Mouse (Mus musculus): ENCODE data around the gene Olfr97. TPM values are rescaled to one million over a fixed set of nuclear protein-coding genes. Genes with fewer than 3 reads are reported as not detected.

Gene Olfr97
- polyA plus RNA-seq, 1 experiment from 2014 or later = not detected

GRCm38 (mm10) chr17:37190711-37191110 lies 46.4 kb downstream of the Olfr97 start:
- Histone ChIP-seq H3K4me3 (replicated peaks; ENCODE audit: low read depth, low read length) (no peak overlapping the region), H3K9me3 (replicated peaks; ENCODE audit: low read length) (no peaks in the 10 kb centered on the region), H3K9ac (ENCODE audit: low read depth, low read length) (no peak overlapping the region), H3K27ac (no peak overlapping the region), H3K4me1 (replicated peaks; ENCODE audit: insufficient read depth, low read length) (no peaks in the 10 kb centered on the region), H3K36me3 (ENCODE audit: insufficient read depth, low read length) (no peaks in the 10 kb centered on the region), H3K27me3 (ENCODE audit: insufficient read depth, low read length) (peaks cover 6% of the 10 kb centered on the region; the same call in 1 of the 2 replicates), H3K4me2 (ENCODE audit: low read length) (no peak overlapping the region)
- 53% methylated on average over 2 of the region's 2 CpGs for WGBS
- peak; percentile 57 for ATAC-seq (replicated peaks; ENCODE audit: low FRiP score, low read depth)
- DNase-seq (ENCODE audit: low spot score) = peak; percentile 77
- no peak for TF ChIP-seq CTCF (IDR thresholded peaks at IDR 0.05; ENCODE audit: low read depth)

GRCm38 (mm10) chr17:37185474-37185873 lies 51.7 kb downstream of the Olfr97 start:
- Histone ChIP-seq H3K9ac (ENCODE audit: low read depth, low read length) (no peak overlapping the region), H3K4me3 (replicated peaks; ENCODE audit: low read depth, low read length) (no peak overlapping the region), H3K4me2 (ENCODE audit: low read length) (no peak overlapping the region), H3K36me3 (ENCODE audit: insufficient read depth, low read length) (no peaks in the 10 kb centered on the region), H3K9me3 (replicated peaks; ENCODE audit: low read length) (no peaks in the 10 kb centered on the region), H3K4me1 (replicated peaks; ENCODE audit: insufficient read depth, low read length) (no peaks in the 10 kb centered on the region), H3K27me3 (ENCODE audit: insufficient read depth, low read length) (no peaks in the 10 kb centered on the region), H3K27ac (no peak overlapping the region)
- WGBS = 36% methylated on average over 6 of the region's 6 CpGs
- DNase-seq (ENCODE audit: low spot score) (no peak), ATAC-seq (replicated peaks; ENCODE audit: low FRiP score, low read depth) (no peak)
- TF ChIP-seq CTCF (IDR thresholded peaks at IDR 0.05; ENCODE audit: low read depth) = no peak

Other genes with a start within 250 kb of the Olfr97 start
- gene H2-M5, start 247.8 kb downstream of the Olfr97 start, polyA plus RNA-seq (2015; fragmentation: Nextera tagmentation; extraction: Ambion mirVana) = 0.05 and 0.08 TPM in 2 replicates
- 28.2 and 32.6 TPM in 2 replicates for gene Zfp57, start 236.2 kb downstream of the Olfr97 start, polyA plus RNA-seq (2015; fragmentation: Nextera tagmentation; extraction: Ambion mirVana)
- not detected in 2 replicates for gene Mog, start 213.9 kb downstream of the Olfr97 start, polyA plus RNA-seq (2015; fragmentation: Nextera tagmentation; extraction: Ambion mirVana)
- gene Gabbr1, start 191.4 kb downstream of the Olfr97 start, polyA plus RNA-seq (2015; fragmentation: Nextera tagmentation; extraction: Ambion mirVana) = 5.2 and 6.1 TPM in 2 replicates
- not detected in 2 replicates for gene Olfr90, start 148.8 kb downstream of the Olfr97 start, polyA plus RNA-seq (2015; fragmentation: Nextera tagmentation; extraction: Ambion mirVana)
- not detected in 2 replicates for gene Olfr91, start 139.1 kb downstream of the Olfr97 start, polyA plus RNA-seq (2015; fragmentation: Nextera tagmentation; extraction: Ambion mirVana)
- not detected in 2 replicates for gene Olfr92, start 117.2 kb downstream of the Olfr97 start, polyA plus RNA-seq (2015; fragmentation: Nextera tagmentation; extraction: Ambion mirVana)
- not detected in 2 replicates for gene Olfr93, start 75.8 kb downstream of the Olfr97 start, polyA plus RNA-seq (2015; fragmentation: Nextera tagmentation; extraction: Ambion mirVana)
- not detected in 2 replicates for gene Ubd, start 43.4 kb downstream of the Olfr97 start, polyA plus RNA-seq (2015; fragmentation: Nextera tagmentation; extraction: Ambion mirVana)
- not detected in 2 replicates for gene Olfr94, start 36.3 kb downstream of the Olfr97 start, polyA plus RNA-seq (2015; fragmentation: Nextera tagmentation; extraction: Ambion mirVana)
- not detected in 2 replicates for gene Olfr95, start 24.2 kb downstream of the Olfr97 start, polyA plus RNA-seq (2015; fragmentation: Nextera tagmentation; extraction: Ambion mirVana)
- gene Olfr96, start 17.2 kb downstream of the Olfr97 start, polyA plus RNA-seq (2015; fragmentation: Nextera tagmentation; extraction: Ambion mirVana) = not detected in 2 replicates
- gene Olfr98, start 26.4 kb upstream of the Olfr97 start, polyA plus RNA-seq (2015; fragmentation: Nextera tagmentation; extraction: Ambion mirVana) = not detected in 2 replicates
- 2.3 and 2.8 TPM in 2 replicates for gene H2-M3, start 32.9 kb upstream of the Olfr97 start, polyA plus RNA-seq (2015; fragmentation: Nextera tagmentation; extraction: Ambion mirVana)
- gene Olfr99, start 46.1 kb upstream of the Olfr97 start, polyA plus RNA-seq (2015; fragmentation: Nextera tagmentation; extraction: Ambion mirVana) = not detected in 2 replicates
- gene Olfr101, start 67.0 kb upstream of the Olfr97 start, polyA plus RNA-seq (2015; fragmentation: Nextera tagmentation; extraction: Ambion mirVana) = not detected in 2 replicates
- not detected in 2 replicates for gene Olfr102, start 79.7 kb upstream of the Olfr97 start, polyA plus RNA-seq (2015; fragmentation: Nextera tagmentation; extraction: Ambion mirVana)
- gene Olfr103, start 102.4 kb upstream of the Olfr97 start, polyA plus RNA-seq (2015; fragmentation: Nextera tagmentation; extraction: Ambion mirVana) = not detected in 2 replicates
- gene Olfr104-ps, start 122.3 kb upstream of the Olfr97 start, polyA plus RNA-seq (2015; fragmentation: Nextera tagmentation; extraction: Ambion mirVana) = not detected in 2 replicates
- not detected in 2 replicates for gene Olfr105-ps, start 141.7 kb upstream of the Olfr97 start, polyA plus RNA-seq (2015; fragmentation: Nextera tagmentation; extraction: Ambion mirVana)
- not detected in 2 replicates for gene Olfr106-ps, start 153.1 kb upstream of the Olfr97 start, polyA plus RNA-seq (2015; fragmentation: Nextera tagmentation; extraction: Ambion mirVana)
- gene Olfr107, start 161.9 kb upstream of the Olfr97 start, polyA plus RNA-seq (2015; fragmentation: Nextera tagmentation; extraction: Ambion mirVana) = not detected in 2 replicates
- not detected in 2 replicates for gene Olfr108, start 208.2 kb upstream of the Olfr97 start, polyA plus RNA-seq (2015; fragmentation: Nextera tagmentation; extraction: Ambion mirVana)
- not detected in 2 replicates for gene Olfr109, start 221.6 kb upstream of the Olfr97 start, polyA plus RNA-seq (2015; fragmentation: Nextera tagmentation; extraction: Ambion mirVana)
- not detected in 2 replicates for gene H2-M2, start 246.2 kb upstream of the Olfr97 start, polyA plus RNA-seq (2015; fragmentation: Nextera tagmentation; extraction: Ambion mirVana)

All from kidney, postnatal 0 days (tissue).